Mouse (Mus musculus) A20 (cell line): ENCODE measurements around the gene Tlr5.

ENCODE experiments used
- DNase-seq: peaks from one replicate; pipeline ENCODE4 v3.0.0-alpha.2; 2011; ENCODE audit warnings: low read depth, low spot score

Gene Tlr5

GRCm38 (mm10) chr1:182990092-182990762 lies 35.6 kb downstream of the Tlr5 start:
- DNase-seq = no peak

GRCm38 (mm10) chr1:182991002-182991778 lies 36.6 kb downstream of the Tlr5 start:
- peak; percentile 70 for DNase-seq
